Mouse (Mus musculus): Measurements from ENCODE around the gene Camk1.
A peak's percentile ranks its signal among the peaks of the same experiment; 100 is the strongest.
"Not testable (repeated sequence)": the region's sequence is repeated elsewhere in the genome, so short reads cannot be mapped to it uniquely, and the experiment has no call there.

The Camk1 gene

GRCm38 (mm10) chr6:113361476-113361875, 17.7 kb upstream of the Camk1 start:
- no peak for DNase-seq (ENCODE audit: low spot score in 2 of 2)

GRCm38 (mm10) chr6:113353696-113354095, 9.9 kb upstream of the Camk1 start:
- DNase-seq (ENCODE audit: low spot score in 2 of 2): no peak

GRCm38 (mm10) chr6:113352820-113353219, 9.0 kb upstream of the Camk1 start:
- DNase-seq (ENCODE audit: low spot score in 2 of 2): no peak

- no peak for DNase-seq (ENCODE audit: low spot score in 2 of 2)
Observed at GRCm38 (mm10) chr6:113351653-113352052, 7.9 kb upstream of the Camk1 start.

GRCm38 (mm10) chr6:113351161-113351560, 7.4 kb upstream of the Camk1 start:
- no peak for DNase-seq (ENCODE audit: low spot score in 2 of 2)

- DNase-seq (ENCODE audit: low spot score in 2 of 2): no peak
Observed at GRCm38 (mm10) chr6:113350538-113350937, 6.8 kb upstream of the Camk1 start.

- no peak for DNase-seq (ENCODE audit: low spot score in 2 of 2)
Observed at GRCm38 (mm10) chr6:113346897-113347296, 3.1 kb upstream of the Camk1 start.

- no peak for DNase-seq (ENCODE audit: low spot score in 2 of 2)
Observed at GRCm38 (mm10) chr6:113344321-113344720, 537 bp upstream of the Camk1 start.

- DNase-seq (ENCODE audit: low spot score in 2 of 2): no peak
Observed at GRCm38 (mm10) chr6:113342297-113342696, 1.5 kb downstream of the Camk1 start.

GRCm38 (mm10) chr6:113341574-113341973, 2.2 kb downstream of the Camk1 start:
- no peak for DNase-seq (ENCODE audit: low spot score in 2 of 2)

- no peak for DNase-seq (ENCODE audit: low spot score in 2 of 2)
Observed at GRCm38 (mm10) chr6:113336852-113337620, 6.7 kb downstream of the Camk1 start.

GRCm38 (mm10) chr6:113334216-113334615, 9.6 kb downstream of the Camk1 start:
- DNase-seq (ENCODE audit: low spot score in 2 of 2): no peak

GRCm38 (mm10) chr6:113333137-113333950, 10.4 kb downstream of the Camk1 start:
- DNase-seq (ENCODE audit: low spot score in 2 of 2): no peak

- not testable (repeated sequence) for DNase-seq (ENCODE audit: low spot score in 2 of 2)
Observed at GRCm38 (mm10) chr6:113332734-113333133, 11.1 kb downstream of the Camk1 start.

- no peak for DNase-seq (ENCODE audit: low spot score in 2 of 2)
Observed at GRCm38 (mm10) chr6:113331721-113332120, 12.1 kb downstream of the Camk1 start.

- DNase-seq (ENCODE audit: low spot score in 2 of 2): peak; percentile 18 to 24
Observed at GRCm38 (mm10) chr6:113330547-113330946, 13.2 kb downstream of the Camk1 start.

- DNase-seq (ENCODE audit: low spot score in 2 of 2): no peak
Observed at GRCm38 (mm10) chr6:113329396-113329795, 14.4 kb downstream of the Camk1 start.

- peak; percentile 97 to 99 for DNase-seq (ENCODE audit: low spot score in 2 of 2)
Observed at GRCm38 (mm10) chr6:113326533-113327315, 17.1 kb downstream of the Camk1 start, which contains the start of gene Ogg1. TSS of gene Ogg1 (plus strand) at chr6:113326972.

- DNase-seq (ENCODE audit: low spot score in 2 of 2): no peak
Observed at GRCm38 (mm10) chr6:113315972-113316371, 27.8 kb downstream of the Camk1 start.

GRCm38 (mm10) chr6:113308141-113308540, 35.6 kb downstream of the Camk1 start:
- peak in 1 of 2 experiments; percentile 21 for DNase-seq (ENCODE audit: low spot score in 2 of 2)

- DNase-seq (ENCODE audit: low spot score in 2 of 2): peak; percentile 44 to 47
Observed at GRCm38 (mm10) chr6:113307481-113308121, 36.2 kb downstream of the Camk1 start.

GRCm38 (mm10) chr6:113306986-113307349, 36.8 kb downstream of the Camk1 start, which contains the start of gene Brpf1:
TSS of gene Brpf1 (plus strand) at chr6:113307137.
- DNase-seq (ENCODE audit: low spot score in 2 of 2): peak in 1 of 2 experiments; percentile 70
